Mouse (Mus musculus): ENCODE measurements around the gene Tha1. TPM values are rescaled to one million over a fixed set of nuclear protein-coding genes. Genes with fewer than 3 reads are reported as not detected.

The Tha1 gene
- not detected in 2 replicates for total RNA-seq (2023)

DNA sequence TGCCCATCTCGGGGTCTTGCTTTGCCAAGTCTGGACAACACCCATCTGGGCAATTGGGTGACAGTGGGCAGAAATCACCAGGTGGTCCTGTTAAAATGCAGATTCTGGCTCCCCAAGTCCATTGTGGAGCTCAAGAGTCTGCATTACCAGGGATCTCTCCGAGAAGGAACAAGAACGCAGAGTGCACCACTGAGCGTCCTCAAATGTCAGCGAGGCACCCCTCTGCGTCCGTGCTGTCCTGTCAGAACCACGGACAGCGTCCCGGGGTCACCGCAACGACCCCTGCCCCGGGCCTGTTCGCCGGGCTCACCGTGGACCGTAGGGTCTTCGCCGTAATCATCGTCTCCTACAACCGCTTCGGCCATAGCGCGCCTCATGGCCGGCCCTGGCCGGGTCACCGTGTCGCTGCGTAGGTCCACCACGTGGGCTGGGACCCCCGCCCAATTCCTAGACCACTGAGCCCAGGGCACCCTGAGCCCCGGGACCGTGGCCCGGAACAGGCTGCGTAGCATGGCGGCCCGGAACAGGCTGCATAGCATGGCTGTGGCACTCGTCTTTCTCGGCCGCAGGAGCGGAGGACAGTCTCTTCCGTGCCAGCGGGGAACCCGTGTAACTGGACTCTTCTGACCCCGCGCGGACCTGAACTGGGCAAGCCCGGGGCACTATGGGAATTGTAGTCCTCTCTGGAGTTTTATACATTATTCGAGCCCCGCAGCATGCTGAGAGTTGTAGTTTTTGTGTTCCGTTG lies at the start of gene Tha1:
Gene Tha1 (minus strand): TSS at position 621 of the 748 bp plus-strand sequence.

DNA sequence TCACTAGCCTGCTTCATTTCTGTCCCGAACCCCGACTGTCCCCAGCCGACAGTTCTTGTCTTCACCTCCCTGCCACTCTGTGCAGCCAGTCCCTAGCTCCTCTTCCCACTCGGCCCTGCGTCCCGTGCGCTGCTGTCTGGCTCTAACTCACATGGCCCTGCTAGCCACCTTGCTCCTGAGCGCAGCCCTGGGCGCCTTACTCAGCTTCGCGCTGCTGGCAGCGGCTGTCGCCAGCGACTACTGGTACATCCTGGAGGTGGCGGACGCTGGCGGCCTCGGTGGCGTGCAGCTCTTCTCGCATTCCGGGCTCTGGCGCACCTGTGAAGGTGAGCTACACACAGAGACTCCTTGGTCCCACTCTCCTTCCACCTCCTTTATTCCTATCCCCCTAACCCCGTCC lies 12.7 kb downstream of the Tha1 start, which contains the start of gene Tmem235:
Gene Tmem235 (plus strand): TSS at position 152 of the 400 bp plus-strand sequence.

DNA sequence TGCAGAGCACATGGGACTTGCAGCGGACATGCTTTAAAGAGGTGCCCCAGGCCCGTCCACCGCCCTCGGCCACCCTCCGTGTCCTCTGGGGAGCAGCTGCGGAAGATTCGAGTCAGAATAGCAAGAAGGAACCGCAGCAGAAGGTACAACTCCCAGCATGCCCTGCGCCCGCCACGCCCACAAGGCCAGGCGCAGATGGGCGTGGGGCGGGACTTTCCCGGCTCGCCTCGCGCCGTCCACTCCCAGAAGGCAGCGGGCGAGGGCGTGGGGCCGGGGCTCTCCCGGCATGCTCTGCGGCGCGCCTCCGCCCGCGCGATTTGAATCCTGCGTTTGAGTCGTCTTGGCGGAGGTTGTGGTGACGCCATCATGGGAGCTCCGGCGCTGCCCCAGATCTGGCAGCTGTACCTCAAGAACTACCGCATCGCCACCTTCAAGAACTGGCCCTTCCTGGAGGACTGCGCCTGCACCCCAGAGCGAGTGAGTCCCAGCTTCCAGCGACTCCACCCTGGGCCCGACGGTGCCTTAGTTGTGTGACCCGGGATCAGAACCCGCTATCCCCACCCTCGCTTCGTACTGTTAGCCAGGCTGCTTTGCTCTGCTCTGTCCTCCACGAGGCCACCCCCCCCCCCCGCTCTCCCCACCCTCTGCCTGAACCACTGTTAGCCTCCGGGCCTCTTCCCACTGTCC lies 24.2 kb downstream of the Tha1 start, which contains the start of gene Birc5:
Gene Birc5 (plus strand): TSS at position 267 of the 687 bp plus-strand sequence.

DNA sequence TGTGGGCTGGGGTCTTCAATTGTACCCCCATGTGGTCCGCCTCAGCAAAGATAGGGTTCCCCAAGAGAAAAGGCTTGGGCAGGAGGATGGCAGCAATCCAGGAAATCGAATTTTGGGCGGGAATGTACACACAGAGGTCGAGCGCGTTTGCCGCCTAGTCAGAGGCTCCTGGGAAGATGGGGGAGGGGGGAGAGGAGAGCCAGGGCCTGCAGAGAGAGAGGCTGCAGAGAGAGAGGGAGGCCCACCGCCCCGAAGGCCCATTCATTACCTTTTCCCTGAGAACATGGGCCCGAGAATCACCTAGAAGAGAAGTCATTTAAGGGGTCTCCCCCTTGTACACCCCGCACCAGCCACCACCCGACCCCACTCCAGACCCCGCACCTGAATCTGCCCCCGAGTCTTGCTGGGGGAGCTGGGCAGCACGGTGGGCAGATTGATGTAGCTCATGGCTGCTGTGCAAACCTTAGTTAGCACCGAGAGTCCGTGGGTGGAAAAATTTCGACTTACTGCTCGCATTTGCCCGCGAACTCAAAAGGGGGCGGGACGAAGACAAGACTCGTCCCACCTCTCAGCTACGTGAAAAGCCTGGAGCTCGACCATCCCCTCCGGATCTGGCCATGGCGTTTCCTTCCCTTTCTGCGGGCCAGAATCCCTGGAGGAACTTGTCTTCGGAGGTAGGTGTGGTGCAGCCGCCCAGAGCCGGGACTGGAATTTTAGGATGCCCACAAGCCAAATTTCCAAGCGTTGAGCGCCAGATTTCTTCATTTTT lies 47.8 kb downstream of the Tha1 start, which contains the start of the genes Afmid and Tk1:
Gene Afmid (plus strand): TSS at position 592 of the 769 bp plus-strand sequence.
Gene Tk1 (minus strand): TSS at position 760 of the 769 bp plus-strand sequence.

Other genes with a start within 250 kb of the Tha1 start
- 27.2 and 37.5 TPM in 2 replicates for gene Tnrc6c, start 219.2 kb downstream of the Tha1 start, total RNA-seq (2023)
- gene Tmc8, start 91.4 kb downstream of the Tha1 start, total RNA-seq (2023): 43.7 and 56.3 TPM in 2 replicates
- gene Tmc6, start 91.3 kb downstream of the Tha1 start, total RNA-seq (2023): 144 and 146 TPM in 2 replicates
- gene 6030468B19Rik, start 75.8 kb downstream of the Tha1 start, total RNA-seq (2023): not detected in 2 replicates
- 0.98 and 2.7 TPM in 2 replicates for gene Gm20708, start 63.8 kb downstream of the Tha1 start, total RNA-seq (2023)
- 83.5 and 88.6 TPM in 2 replicates for gene Syngr2, start 63.8 kb downstream of the Tha1 start, total RNA-seq (2023)
- 3.8 and 4.7 TPM in 2 replicates for gene Afmid, start 47.6 kb downstream of the Tha1 start, total RNA-seq (2023)
- gene Tk1, start 47.4 kb downstream of the Tha1 start, total RNA-seq (2023): 45.5 and 52.2 TPM in 2 replicates
- 65.2 and 66.4 TPM in 2 replicates for gene Birc5, start 24.2 kb downstream of the Tha1 start, total RNA-seq (2023)
- not detected in 2 replicates for gene Tmem235, start 12.7 kb downstream of the Tha1 start, total RNA-seq (2023)
- gene Socs3, start 96.6 kb upstream of the Tha1 start, total RNA-seq (2023): 44.4 and 55.1 TPM in 2 replicates
- 90.7 and 154 TPM in 2 replicates for gene Pgs1, start 112.8 kb upstream of the Tha1 start, total RNA-seq (2023)